Mouse (Mus musculus) ovary, adult 18-20 months (tissue): Measurements from ENCODE around the gene Ank2.

Experiments used
- DNase-seq: peaks from one replicate; pipeline ENCODE4 v3.0.0; 2022; ENCODE audit warnings: low spot score, mixed read lengths

The Ank2 gene

DNA sequence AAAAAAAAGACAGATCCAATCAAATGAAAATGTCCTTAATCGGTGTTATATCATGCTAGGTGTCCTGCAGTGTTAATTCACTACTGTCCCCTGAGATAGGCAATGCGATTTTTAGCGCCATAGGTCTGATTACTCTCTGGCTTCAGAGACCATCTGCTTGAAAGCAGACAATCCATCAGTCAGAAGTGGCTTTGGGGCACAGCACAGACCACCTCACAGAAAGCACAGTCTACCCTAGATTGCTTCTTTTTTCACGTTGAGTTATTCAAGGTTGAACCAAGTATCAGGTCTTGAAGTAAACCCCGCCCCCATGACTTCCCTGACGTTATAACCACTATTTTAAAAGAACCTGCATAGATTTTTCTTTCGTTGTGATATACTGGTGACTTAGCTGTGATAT lies 385.9 kb downstream of the Ank2 start:
- DNase-seq = no peak

DNA sequence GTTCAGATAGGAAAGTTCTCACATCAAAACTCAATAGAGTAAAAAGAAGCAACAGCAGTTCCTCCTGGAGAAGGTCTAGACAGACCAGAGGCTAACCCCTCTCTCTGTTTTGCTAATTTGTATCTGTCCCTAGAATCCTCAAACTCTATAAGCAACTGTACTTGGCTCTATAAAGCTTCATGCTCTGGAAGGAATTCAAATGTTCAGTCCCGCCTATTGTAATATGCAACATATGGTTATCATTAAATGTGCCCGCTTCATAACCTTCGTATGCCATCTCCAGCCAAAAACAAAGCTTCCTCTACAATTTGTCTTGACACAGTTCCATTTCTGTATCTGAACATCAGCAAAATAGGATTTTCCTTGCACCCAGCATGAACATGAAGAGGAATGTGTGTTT lies 389.7 kb downstream of the Ank2 start:
- DNase-seq = no peak

DNA sequence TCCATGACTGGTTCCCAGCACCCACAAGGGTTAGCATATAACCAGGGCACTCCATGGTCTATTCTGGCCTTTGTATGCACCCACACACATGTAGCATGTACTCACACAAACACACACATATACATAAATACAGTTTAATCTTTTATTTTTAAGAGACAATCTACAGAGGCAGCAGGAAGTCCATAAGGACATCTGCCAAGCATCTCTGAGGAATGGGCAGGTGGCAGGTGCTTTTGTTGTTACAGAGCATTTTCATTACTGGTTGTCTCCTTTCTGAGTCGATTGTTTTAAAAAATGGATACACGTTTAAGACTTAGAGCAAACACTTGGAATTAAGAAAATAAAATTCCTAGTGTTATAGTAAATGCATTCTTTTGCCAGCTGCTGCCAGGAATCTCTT lies 390.7 kb downstream of the Ank2 start:
- DNase-seq = no peak

DNA sequence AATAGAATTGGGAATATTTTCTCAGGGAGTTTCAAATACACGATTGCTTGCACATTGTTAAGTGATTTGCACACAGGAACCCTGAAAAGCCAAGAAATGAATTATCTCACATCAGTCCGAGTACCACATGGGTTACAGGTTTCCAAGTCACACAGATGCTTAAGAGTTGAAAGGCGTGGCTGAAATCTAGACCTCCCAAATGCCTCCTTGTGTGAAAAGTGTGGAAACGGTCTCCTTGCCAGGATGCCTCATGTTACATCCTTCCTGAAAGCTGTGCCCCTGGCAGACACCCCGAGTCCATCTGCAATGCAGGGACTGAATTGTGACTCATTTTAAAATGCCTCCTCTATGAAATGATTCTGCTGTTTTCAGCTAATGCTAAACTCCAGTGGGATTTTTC lies 391.9 kb downstream of the Ank2 start:
- DNase-seq = no peak

DNA sequence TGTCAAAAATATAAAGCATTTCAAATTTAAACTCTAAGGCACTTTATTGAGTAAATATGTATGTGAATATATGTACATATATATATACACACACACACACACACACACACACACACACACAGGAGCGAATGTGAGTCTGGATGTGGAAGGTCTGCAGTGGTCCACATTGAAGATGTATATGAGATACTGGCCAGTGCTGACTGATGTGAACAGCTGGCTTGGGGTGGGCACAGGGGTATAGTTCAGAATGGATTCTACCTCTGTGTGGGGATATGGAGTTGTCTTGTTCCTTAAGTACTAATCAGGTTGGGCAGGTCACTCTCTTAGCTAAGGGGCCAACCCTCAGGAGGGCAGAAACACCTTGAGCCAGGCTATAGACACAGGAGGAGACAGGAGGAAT lies 397.8 kb downstream of the Ank2 start:
- DNase-seq = no peak

DNA sequence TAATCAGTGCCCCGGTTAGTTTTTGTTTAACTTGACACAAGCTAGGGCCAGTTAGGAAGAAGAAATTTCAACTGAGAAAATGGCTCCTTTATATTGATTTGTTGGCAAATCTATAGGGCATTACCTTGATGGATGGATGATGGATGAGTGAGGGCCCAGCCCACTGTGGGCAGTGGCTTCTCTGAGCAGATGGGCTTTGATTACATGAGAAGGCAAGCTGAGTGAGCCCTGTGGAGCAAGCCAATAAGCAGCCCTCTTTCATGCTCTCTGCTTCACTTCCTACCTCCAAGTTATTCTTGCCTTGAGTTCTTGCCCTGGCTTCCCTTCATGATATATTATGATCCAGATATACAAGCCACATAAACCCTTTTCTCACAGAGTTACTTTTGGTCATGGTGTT lies 401.4 kb downstream of the Ank2 start:
- DNase-seq = no peak

DNA sequence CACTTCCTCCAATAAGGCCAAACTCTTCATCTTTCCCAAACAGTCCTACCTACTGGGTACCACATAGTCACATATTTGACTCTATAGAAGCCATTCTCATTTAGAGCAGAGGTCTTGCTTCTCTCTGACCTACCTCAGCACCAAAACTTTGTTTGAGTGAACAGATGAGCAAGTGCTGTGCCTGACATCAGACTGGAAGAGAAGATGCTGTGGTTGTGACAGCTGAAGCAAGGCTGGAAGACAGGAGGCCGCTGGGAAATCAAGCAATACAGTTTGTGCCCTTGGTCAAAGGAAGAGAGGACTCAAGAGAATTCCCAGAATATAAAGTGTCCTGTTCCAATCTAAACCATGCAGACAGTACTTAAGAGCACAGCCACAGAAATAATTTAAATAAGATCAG lies 402.0 kb downstream of the Ank2 start:
- no peak for DNase-seq

DNA sequence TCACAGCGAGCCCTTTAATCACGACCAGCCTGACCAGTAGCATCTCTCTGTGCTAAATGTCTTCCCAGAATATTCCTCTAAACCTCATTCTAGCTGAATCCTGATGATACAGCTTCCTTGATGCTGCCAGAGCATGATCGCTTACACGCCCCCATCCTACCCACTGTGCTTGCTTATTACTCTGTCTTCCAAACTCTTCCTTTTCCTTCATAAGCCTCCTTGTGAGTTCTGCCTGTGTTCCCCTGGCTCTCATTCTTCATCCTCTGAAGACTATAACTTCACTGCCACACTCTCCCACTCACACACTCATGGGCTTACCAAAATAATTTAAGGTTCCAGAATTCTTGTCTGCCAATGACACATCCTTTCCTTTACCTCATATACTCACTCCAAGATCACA lies 405.5 kb downstream of the Ank2 start:
- no peak for DNase-seq

DNA sequence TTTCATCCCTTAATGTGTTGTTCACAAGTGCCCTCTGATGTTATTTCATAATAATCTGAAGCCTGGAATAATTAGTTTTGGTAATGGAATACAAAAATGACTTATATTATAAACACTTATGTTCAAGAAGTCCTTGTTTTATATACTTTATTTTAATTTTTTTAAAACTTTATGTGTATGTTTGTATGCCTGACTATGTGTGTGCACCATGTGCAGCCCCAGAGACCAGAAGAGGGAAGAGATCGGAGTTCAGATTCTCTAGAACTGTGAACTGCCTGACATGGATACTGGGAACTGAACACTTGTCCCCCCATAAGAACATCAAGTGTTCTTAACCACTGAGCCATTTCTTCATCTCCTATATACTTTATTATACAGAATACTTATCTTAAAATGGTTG lies 411.6 kb downstream of the Ank2 start:
- DNase-seq = no peak

DNA sequence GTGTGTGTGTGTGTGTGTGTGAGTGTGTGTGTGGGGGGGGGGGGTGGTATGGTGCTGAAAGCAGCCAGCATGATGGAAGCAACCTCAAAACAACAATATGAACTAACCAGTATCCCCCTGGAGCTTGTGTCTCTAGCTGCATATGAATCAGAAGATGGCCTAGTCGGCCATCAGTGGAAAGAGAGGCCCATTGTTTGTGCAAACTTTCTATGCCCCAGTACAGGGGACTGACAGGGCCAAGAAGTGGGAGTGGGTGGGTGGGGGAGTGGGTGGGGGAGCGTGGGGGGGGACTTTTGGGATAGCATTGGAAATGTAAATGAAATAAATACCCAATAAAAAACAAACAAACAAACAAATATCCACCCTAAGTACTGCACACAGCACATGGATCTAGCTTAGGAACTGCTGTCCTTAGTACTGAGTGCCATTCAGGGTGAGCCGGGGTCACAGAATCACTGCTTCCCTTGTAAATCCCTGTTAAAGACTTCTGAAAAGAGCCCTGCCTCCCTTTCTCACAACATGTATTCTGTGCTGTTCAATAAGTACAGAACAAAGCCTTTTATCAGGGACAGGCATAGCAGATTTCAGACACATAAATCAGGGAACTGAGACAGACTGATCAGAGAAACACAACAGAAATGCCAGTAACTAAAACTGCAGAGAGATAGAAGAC lies 412.2 kb downstream of the Ank2 start:
- DNase-seq = no peak

DNA sequence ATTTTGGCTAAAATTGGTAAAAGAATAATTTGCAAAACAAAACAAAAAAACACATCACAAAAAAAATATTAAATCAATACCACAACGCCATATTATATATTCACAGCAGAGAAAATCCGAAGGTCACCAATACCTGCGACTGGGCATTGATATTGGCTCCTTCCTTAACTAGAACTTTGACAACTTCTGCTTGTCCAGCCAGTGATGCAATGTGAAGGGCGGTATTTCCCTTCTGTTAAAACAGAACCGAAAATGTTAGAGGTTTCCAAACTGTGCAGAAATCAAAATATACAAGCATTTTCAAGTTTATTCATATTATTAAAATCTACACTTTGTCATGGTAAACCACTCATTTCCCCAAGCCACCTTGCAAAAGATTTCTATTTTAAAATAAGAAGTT lies 421.8 kb downstream of the Ank2 start:
- DNase-seq = no peak

DNA sequence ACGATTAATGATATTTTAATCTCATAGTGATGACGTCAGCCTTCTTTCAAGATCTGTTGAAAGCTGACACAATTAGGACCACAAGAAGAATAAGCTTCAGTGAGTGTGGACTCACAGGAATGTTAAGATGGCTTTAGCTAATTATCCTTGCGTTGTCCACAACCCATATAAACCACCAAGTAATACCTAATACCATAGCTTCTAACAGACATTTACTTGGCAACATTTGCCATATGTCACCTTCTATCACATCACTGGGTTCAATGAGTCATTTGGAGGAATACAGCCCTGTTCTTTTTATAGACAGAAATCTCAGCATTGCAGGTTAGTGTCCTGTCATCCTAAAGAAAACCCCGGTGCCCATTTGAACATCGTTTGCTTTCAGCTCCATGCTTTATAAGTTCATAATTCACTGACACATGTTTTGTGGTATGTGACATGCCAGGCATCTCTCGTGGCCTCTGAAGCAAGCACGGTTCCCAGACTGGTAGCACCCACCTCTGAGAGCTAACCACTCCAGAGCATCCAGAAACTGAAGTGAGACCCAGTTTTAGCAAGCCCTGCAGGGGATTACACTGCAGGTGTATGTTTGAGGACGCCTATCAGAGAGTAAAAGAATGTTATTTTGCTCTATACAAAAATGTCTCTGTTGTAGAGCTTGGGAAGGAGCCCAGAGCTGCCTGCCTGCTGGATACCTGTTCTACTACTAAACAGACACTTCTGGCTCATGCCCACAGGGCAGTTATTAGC lies 423.4 kb downstream of the Ank2 start:
- no peak for DNase-seq

DNA sequence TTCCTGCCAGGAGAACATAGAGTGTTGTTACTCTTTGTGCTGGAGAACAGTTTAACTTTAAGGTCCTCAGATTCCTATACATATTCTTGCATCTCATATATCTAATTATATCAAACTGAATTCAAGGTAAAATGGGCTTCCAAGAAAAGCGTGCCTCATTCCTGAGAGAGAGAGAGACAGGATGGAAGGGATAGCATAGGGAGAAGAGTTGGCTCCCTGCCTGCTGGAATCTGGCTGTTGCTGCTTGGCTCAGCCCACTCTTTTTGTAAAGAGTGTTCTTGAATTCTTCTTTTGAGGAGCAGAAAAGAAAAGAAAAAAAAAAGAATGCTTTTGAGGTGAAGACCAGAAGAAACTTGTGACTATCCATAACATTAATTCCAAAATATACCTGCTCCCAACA lies 427.7 kb downstream of the Ank2 start:
- DNase-seq = no peak

DNA sequence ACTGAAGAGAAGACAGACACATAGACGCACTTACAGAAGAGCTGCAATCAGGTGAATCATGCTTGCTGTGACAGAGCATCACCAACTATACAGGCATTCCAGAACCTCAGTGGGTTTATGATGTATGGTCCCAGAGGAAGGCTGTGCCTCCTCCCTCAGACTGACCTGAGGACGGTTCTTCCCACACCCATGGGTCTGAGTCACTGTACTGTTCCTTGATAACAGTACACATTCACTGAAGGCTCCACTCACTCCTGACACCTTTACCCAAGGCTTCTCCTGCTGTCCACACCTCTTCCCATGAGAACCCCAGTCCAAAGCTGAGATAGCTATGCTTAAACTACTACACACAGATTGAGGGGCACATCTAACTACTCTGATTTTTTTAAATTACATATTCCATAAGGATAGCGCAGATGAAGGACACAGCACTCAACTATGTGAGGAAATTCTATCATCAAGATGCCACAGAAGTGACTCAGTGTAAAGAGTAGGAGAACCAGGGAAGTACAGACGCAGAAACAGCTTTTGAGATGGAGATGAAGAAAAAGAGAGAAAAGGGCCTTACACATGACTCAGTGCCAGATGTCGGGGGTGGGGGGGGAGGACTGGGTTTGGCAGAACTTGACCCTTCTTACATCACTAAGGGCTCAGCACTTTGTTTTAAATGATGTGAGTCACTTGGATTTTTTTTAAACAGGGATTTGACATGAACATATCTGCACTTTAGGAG lies 435.3 kb downstream of the Ank2 start:
- no peak for DNase-seq

DNA sequence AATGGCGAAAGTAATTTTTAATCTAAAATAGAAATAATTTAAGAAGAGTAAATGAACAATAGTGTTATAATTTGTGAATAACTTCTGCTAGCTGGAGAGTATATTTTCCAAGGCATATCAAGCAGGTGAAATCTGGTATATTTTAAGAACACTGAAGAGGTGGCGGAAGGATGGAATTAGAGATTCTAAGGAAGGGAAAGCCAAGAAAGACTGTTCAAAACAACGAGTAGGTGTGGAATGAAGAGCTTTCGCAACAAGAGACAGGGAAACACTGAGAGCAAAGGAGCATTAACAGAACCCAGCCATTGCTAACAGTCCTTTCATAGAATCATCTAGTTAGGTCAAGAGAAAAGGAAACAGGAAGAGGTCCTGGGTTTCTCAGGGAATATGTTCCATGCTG lies 439.5 kb downstream of the Ank2 start:
- no peak for DNase-seq

DNA sequence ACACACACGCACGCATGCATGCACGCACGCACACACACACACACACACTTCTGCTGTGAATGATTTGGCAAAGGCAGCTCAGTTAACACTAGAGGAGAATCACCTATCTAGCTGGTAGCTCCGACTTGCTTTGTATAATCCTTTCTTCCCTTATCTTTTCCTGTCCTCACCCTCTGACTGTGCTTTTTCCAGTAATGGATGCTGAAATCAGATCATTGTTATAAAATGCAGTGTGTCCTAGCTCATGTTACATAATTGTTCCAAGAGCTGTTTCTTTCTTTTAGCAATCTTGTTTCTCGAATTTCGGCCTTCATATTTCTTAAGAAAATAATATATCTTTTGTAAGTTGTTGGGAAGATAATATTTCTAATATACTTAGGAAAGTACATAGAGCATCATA lies 457.9 kb downstream of the Ank2 start:
- DNase-seq = no peak

DNA sequence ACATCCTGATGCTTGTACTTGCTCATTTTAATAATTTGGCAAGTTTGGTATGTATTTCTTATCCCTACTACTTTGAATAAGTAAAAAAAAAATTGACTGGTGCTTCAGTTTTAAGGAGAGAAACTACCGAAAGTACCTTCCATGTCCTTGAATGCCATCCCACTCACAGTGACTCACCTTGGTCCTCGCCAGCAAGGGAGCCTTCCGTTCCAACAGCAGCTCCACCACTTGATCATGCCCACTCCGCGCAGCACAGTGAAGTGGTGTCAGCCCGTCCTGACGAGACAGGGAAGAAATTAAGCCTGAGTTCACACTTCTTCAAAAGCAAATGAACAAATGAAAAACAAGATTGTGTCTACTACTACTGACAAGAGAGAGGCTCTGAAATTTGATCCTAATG lies 460.6 kb downstream of the Ank2 start:
- DNase-seq = no peak

DNA sequence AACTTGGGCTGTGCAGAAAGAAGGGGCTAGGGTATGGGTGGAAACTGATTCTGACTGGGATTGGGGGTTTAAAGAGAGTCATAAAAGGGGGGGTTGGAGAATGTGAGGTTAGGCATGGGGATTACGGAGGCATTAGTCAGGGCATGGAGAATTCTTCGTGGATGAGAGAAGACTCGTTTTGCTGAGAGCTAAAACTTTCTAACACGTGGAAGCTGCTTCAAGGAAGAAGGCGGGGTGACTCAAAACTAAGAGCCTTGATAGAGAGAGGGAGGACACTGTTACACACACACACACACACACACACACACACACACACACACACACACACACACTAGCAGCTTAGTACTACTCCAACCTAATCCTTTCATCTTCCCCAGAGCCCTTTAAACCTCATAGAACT lies 463.0 kb downstream of the Ank2 start:
- DNase-seq = no peak

DNA sequence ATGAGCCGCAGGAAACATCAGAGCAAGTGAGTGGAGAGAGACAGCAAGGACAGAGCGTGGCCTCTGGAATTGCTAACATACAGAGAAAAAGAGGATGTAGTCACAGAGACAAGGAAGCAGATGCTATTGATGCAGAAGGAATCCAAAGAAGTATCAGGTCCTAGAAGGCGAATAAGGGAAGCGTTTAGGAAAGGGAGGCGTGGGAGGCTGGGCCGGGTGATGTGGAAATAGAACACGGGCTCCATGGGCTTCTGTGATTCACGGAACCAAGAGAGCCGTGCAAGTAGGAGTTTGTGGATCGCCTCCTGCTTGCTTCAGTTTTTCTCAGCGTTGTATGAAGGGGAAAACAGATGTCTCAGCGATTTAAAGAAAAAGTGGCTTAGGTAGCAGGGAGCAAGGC lies 463.6 kb downstream of the Ank2 start:
- no peak for DNase-seq

DNA sequence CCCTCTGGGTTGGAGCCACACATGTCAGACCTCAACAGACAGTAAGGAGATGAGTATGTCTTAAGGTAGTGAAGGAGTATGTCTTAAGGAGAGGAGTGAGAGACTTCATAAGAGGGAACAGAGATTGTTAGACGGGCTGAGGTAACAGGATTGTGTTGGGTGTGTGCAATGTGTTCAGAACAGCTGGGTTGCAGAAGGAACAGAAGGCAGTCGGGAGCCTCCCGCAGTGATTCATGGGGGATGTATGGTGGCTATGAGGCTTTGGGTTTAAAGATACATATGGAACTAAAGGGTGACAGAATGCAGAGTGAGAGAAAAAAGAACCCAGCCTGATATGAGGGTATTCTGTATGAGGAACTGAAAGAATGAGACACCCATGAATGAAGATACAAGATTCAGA lies 464.2 kb downstream of the Ank2 start:
- no peak for DNase-seq

DNA sequence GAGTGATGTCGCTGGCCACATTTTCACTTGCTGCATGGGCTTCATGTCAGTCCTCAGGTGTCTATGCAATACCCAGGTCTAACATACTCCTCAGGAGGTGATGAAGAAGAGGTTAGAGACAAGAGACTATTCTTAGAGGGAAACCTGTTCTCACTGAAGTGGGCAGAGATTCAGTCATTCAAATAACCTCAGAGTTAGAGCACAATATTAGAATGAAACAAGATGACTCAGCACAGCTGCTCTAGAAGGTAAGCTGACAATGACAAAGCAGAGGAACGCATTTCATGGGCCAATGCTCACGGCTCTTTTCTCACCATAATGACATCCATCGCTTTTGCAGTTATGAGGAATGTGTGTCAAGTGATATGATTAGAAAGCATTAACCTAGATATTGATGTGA lies 475.2 kb downstream of the Ank2 start:
- no peak for DNase-seq

DNA sequence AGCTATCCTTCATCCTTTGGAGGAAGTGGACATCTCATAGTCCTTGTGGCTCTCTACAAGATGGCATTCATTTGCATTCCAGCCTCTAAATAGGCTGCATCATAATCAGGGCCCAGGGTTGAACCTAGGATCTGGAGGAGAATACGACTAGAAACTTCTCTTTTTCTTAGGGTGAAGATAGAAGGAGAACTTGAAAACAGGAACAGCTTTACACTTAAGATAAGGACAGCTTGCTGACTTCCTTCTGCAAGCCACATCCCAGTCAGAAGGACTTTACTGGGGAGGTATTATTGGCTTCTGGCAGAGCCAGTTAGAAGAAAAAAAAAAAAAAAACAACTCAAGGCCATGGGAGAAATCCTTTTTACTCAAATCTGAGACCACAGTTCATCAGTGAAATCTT lies 479.0 kb downstream of the Ank2 start:
- DNase-seq = no peak

DNA sequence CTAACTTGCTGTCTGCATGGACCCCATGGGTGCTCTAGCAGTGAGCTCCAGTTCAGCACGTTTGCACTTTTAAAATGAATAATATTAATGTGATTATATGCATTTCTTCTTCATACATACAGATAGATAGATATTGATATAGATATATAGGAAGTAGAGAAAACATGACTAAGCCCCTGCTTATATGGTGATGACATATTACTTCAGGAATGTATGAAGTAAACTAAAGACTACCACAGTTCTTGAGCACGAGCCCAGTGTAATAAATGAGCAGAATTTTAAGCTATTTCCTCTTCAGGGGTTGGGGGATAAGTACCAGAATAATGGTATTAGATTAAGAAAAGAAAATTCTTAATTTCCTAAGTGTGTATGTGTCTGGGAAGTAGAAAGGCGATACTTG lies 479.4 kb downstream of the Ank2 start:
- DNase-seq = no peak
